In the genomic region with DNA sequence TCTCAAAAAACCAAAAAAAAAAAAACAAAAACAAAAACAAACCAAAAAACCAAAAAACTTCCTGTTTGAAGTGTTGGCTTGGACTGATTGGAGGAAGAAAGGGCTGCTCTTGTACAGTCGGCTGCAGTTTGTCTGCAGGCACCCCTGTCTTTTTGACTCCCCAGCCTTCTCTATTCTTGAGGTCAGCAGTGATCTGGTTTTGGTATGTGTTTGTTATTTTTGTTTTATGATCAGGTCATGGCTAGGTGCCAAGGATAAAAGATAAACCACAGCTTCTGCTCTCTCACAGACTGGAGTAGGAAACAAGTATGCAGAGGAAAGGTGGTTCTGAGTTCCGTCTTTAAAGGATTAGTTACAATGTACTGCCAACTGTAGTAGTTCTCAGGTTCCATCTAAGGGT, we compare ENCODE assay signal across 15 mouse cellular contexts. TPM values are rescaled to one million over a fixed set of nuclear protein-coding genes. Genes with fewer than 3 reads are reported as not detected.
DNase-seq lines count a peak whose midpoint lies in the region; ATAC-seq and TF ChIP-seq lines count a peak whose summit lies in the region.
"Had no signal": no experiment of that assay in that cellular context is flagged by ENCODE, and none has a peak within 500 bp of the region (broad histone marks: within the 10 kb centered on the region; RNA-seq: fewer than 3 reads in every experiment).

No protein-coding gene starts in this region.

- peak overlapping the region; percentile 53 for H3K27ac ChIP-seq in heart, embryonic 15.5 days
- no peak overlapping the region for H3K27ac ChIP-seq in heart, embryonic 10.5 days
- H3K27ac ChIP-seq in stomach, postnatal 0 days (replicated peaks), result no peak overlapping the region
- H3K27ac ChIP-seq: hindbrain, postnatal 0 days had no signal

- H3K4me1 ChIP-seq in heart, embryonic 15.5 days (replicated peaks), result peaks cover 33% of the 10 kb centered on the region
- peaks cover 18% of the 10 kb centered on the region for H3K4me1 ChIP-seq in heart, embryonic 10.5 days
- no peaks in the 10 kb centered on the region; the same call in 1 of the 2 replicates for H3K4me1 ChIP-seq in stomach, postnatal 0 days (replicated peaks; ENCODE audit: control insufficient read depth, insufficient read depth)

- 34% methylated on average over 2 of the region's 2 CpGs for WGBS in heart, embryonic 15.5 days
- WGBS in heart, embryonic 10.5 days, result 60% methylated on average over 2 of the region's 2 CpGs
- 59% methylated on average over 2 of the region's 2 CpGs for WGBS in stomach, postnatal 0 days

- no peak overlapping the region for H3K9ac ChIP-seq in heart, embryonic 15.5 days
- no peak overlapping the region for H3K9ac ChIP-seq in stomach, postnatal 0 days (ENCODE audit: low read length)

- DNase-seq in heart, embryonic 10.5 days (ENCODE audit: low spot score), result no peak
- peak; percentile 45 for DNase-seq in 3T3-L1 (ENCODE audit: low read depth, low spot score)
- DNase-seq in CD4-positive, CD25-positive, alpha-beta regulatory T cell, adult 2 months (ENCODE audit: low read depth, low spot score), result peak; percentile 49
- DNase-seq in stomach, postnatal 0 days (ENCODE audit: low spot score), result no peak
- no peak for DNase-seq in ovary, postnatal 14 days (ENCODE audit: low spot score)
- DNase-seq: cerebellum, postnatal 25 days; gastrocnemius, postnatal 14 days; layer of hippocampus, adult 9-11 months; left cerebral cortex, postnatal 4 days; right cerebral cortex, postnatal 4 days had no signal

- ATAC-seq in heart, embryonic 15.5 days (replicated peaks; ENCODE audit: insufficient number of reproducible peaks, insufficient read depth, low FRiP score, low read depth), result no peak
- peak; percentile 27 for ATAC-seq in inflammation-experienced regulatory T-cells, adult 6 months
- ATAC-seq in megakaryocyte-erythroid progenitor cell, adult 5-6 weeks (replicated peaks; ENCODE audit: low FRiP score, low TSS enrichment, poor library complexity, severe bottlenecking), result no peak
- no peak for ATAC-seq in stomach, postnatal 0 days (ENCODE audit: low FRiP score, low TSS enrichment)
- ATAC-seq: forebrain, embryonic 16.5 days; hindbrain, postnatal 0 days had no signal

- H3K4me3 ChIP-seq in heart, embryonic 15.5 days, result no peak overlapping the region
- no peak overlapping the region for H3K4me3 ChIP-seq in heart, embryonic 10.5 days
- H3K4me3 ChIP-seq in stomach, postnatal 0 days (ENCODE audit: low read depth, low read length), result no peak overlapping the region

- no peak overlapping the region for H3K4me2 ChIP-seq in heart, embryonic 15.5 days
- H3K4me2 ChIP-seq in stomach, postnatal 0 days (replicated peaks; ENCODE audit: low read depth), result no peak overlapping the region

- no peak for TF ChIP-seq EP300 in stomach, postnatal 0 days (optimal IDR thresholded peaks at IDR 0.05)

- no peaks in the 10 kb centered on the region for H3K27me3 ChIP-seq in heart, embryonic 15.5 days
- no peaks in the 10 kb centered on the region for H3K27me3 ChIP-seq in heart, embryonic 10.5 days (ENCODE audit: insufficient read depth, poor library complexity, severe bottlenecking)
- H3K27me3 ChIP-seq in stomach, postnatal 0 days (ENCODE audit: control insufficient read depth, insufficient read depth, low read length), result no peaks in the 10 kb centered on the region

- no peaks in the 10 kb centered on the region for H3K36me3 ChIP-seq in heart, embryonic 15.5 days
- 0 out of 2 replicates have a peak, but pooled peaks cover 2% of the 10 kb centered on the region for H3K36me3 ChIP-seq in heart, embryonic 10.5 days
- H3K36me3 ChIP-seq in stomach, postnatal 0 days (ENCODE audit: control insufficient read depth, insufficient read depth, low read length), result no peaks in the 10 kb centered on the region

- no peaks in the 10 kb centered on the region for H3K9me3 ChIP-seq in heart, embryonic 15.5 days (replicated peaks)
- H3K9me3 ChIP-seq in heart, embryonic 10.5 days, result no peaks in the 10 kb centered on the region
- H3K9me3 ChIP-seq in stomach, postnatal 0 days (ENCODE audit: control insufficient read depth, low read length), result no peaks in the 10 kb centered on the region

- no peak for TF ChIP-seq CTCF in stomach, postnatal 0 days (IDR thresholded peaks at IDR 0.05; ENCODE audit: low read depth)

RNA-seq across cellular contexts. Expression of a gene that starts 11.5 kb away (rescaled TPM):
- 22.0 and 31.1 TPM in 2 replicates for polyA plus RNA-seq in heart, embryonic 15.5 days (2015; fragmentation: Nextera tagmentation; extraction: Ambion mirVana)
- polyA plus RNA-seq in heart, embryonic 10.5 days (2016; fragmentation: Nextera tagmentation; extraction: Ambion mirVana), result 34.3 and 48.9 TPM in 2 replicates
- polyA plus RNA-seq in inflammation-experienced regulatory T-cells, adult 6 months (2017; shearing (Covaris generic)), result 10 to 100 TPM; 17.7 to 24.5 (median 24.2) TPM
- total RNA-seq in megakaryocyte-erythroid progenitor cell, adult 5-6 weeks (2014; fragmentation: Nextera tagmentation), result 93.9 and 100 TPM in 2 replicates
- total RNA-seq in megakaryocyte-erythroid progenitor cell, adult 5-6 weeks (2017), result 54.0 and 87.6 TPM in 2 replicates
- polyA plus RNA-seq in stomach, postnatal 0 days (2015; fragmentation: Nextera tagmentation; extraction: Ambion mirVana), result 31.4 and 33.4 TPM in 2 replicates

RNA-seq across cellular contexts. Expression of a gene that starts 12.6 kb away (rescaled TPM):
- 0.23 and 0.66 TPM in 2 replicates for polyA plus RNA-seq in heart, embryonic 15.5 days (2015; fragmentation: Nextera tagmentation; extraction: Ambion mirVana)
- 0.15 and 0.34 TPM in 2 replicates for polyA plus RNA-seq in heart, embryonic 10.5 days (2016; fragmentation: Nextera tagmentation; extraction: Ambion mirVana)
- polyA plus RNA-seq in inflammation-experienced regulatory T-cells, adult 6 months (2017; shearing (Covaris generic)), result under 1 TPM; 0.21 to 0.88 (median 0.87) TPM
- 1.9 and 3.7 TPM in 2 replicates for total RNA-seq in megakaryocyte-erythroid progenitor cell, adult 5-6 weeks (2014; fragmentation: Nextera tagmentation)
- total RNA-seq in megakaryocyte-erythroid progenitor cell, adult 5-6 weeks (2017), result 1.2 TPM in 1 of 2 replicates, not detected in the other
- 0.24 and 0.50 TPM in 2 replicates for polyA plus RNA-seq in stomach, postnatal 0 days (2015; fragmentation: Nextera tagmentation; extraction: Ambion mirVana)

RNA-seq across cellular contexts. Expression of a gene that starts 23.2 kb away (rescaled TPM):
- polyA plus RNA-seq in heart, embryonic 15.5 days (2015; fragmentation: Nextera tagmentation; extraction: Ambion mirVana), result 1.6 and 2.0 TPM in 2 replicates
- 2.6 and 3.2 TPM in 2 replicates for polyA plus RNA-seq in heart, embryonic 10.5 days (2016; fragmentation: Nextera tagmentation; extraction: Ambion mirVana)
- polyA plus RNA-seq in inflammation-experienced regulatory T-cells, adult 6 months (2017; shearing (Covaris generic)), result 10 to 100 TPM in 2 of 3 experiments, 1 to 10 TPM in 1; 6.0 to 13.5 (median 11.2) TPM
- total RNA-seq in megakaryocyte-erythroid progenitor cell, adult 5-6 weeks (2014; fragmentation: Nextera tagmentation), result 8.7 and 12.8 TPM in 2 replicates
- total RNA-seq in megakaryocyte-erythroid progenitor cell, adult 5-6 weeks (2017), result not detected in 2 replicates
- 1.0 and 1.2 TPM in 2 replicates for polyA plus RNA-seq in stomach, postnatal 0 days (2015; fragmentation: Nextera tagmentation; extraction: Ambion mirVana)

Comparison
In these comparisons a context has a peak if more than half of its experiments do, and no peak if none do; other contexts are left out.
1. DNase-seq: peak in 3T3-L1 (single experiment) and CD4-positive, CD25-positive, alpha-beta regulatory T cell, adult 2 months (single experiment); none in heart, embryonic 10.5 days (single experiment), stomach, postnatal 0 days (single experiment) and ovary, postnatal 14 days (single experiment).